Mouse (Mus musculus) adrenal gland, adult 2 months (tissue): ENCODE results near the gene Krtcap2. TPM values are rescaled to one million over a fixed set of nuclear protein-coding genes. Genes with fewer than 3 reads are reported as not detected.

ENCODE experiments used
- DNase-seq: peaks from one replicate; pipeline ENCODE4 v3.0.0; 2021
- microRNA-seq, 2 experiments: library from miRNA; unstranded; fragments of <30 nt; microRNA quantifications; one replicate each; pipeline ENCODE4 v1.2.0; 2021
- polyA plus RNA-seq: library from polyadenylated mRNA; depleted of rRNA; stranded (reverse); fragments of >200 nt; gene quantifications from 2 replicates; pipeline ENCODE4 v1.2.3, GENCODE M21; 2012; rRNA removed
- total RNA-seq, 2 experiments: library from RNA; stranded (reverse); gene quantifications; 2 replicates each; pipeline ENCODE4 v1.2.3; 2021

Krtcap2 gene
- total and polyA plus RNA-seq, 3 experiments = 143 to 437 (median 163) TPM

DNA sequence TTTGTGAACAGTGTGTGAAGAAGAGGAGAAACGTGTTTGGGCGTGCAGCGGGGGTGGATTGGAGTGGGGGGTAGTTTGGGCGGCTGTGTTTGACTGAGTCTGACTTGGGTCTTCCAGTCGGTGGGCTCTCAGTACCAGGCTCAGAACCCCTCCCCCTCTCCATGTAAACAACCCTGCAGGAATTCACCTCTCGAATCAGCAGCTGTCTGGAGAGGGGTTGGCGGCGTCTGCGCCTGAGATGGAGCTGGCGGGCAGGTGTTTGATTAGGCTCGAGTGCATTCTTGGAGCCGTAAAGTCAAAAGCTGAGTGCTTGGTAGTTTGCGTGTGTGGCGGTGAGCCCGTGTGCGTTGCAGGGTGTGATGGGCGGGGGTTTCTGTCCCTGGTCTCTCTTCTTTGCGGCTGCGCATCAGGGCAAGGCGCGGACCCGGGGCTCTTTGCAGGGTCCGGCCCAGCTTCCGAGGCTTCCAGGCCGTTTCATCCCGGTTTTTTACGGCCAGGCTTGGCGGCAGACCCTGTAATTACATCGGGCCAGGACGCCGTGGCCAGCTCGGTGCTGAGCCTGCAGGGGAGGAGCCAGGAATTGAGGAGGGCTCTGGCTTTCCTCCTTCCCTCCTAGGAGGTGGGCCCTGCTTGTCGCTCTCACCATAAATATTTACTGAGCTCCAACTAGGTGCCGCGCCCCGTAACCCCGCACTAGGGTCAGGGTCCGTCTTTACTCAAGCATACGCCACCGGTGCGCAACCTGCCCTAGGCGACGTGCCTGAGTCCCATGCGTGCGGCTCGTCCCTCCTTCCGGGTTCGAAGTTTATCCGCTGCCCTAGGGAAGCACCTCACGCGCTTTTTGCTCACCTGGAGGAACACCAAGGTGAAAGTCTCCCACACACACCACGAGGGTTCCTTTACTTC is 35.1 kb downstream of the Krtcap2 start, which contains the start of gene Efna1:
Efna1 (minus strand) TSS at position 537 of the 906 bp plus-strand sequence.
- DNase-seq = peak; percentile 74

- peak; percentile 84 for DNase-seq
Observed at GRCm38 (mm10) chr3:89281579-89282290, 36.0 kb downstream of the Krtcap2 start.

DNA sequence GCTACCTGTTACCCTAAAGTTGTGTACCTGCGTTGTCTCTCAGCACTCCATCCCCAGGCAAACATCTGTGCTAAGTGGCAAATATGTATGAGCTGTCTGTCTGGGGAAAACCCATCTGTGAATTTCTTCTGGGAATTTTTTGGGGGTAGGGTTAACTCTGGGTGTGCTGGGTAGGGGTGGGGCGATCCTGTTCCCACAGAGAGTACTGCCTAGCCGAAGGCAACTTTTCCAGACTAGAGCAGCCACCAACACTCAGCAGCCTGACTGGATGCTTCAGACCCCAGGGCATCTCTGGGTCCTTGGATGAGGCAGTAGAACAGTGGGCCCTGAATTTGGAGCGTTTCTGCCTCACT is 36.5 kb downstream of the Krtcap2 start:
- no peak for DNase-seq

GRCm38 (mm10) chr3:89284261-89284660 is 38.5 kb downstream of the Krtcap2 start:
- no peak for DNase-seq

DNA sequence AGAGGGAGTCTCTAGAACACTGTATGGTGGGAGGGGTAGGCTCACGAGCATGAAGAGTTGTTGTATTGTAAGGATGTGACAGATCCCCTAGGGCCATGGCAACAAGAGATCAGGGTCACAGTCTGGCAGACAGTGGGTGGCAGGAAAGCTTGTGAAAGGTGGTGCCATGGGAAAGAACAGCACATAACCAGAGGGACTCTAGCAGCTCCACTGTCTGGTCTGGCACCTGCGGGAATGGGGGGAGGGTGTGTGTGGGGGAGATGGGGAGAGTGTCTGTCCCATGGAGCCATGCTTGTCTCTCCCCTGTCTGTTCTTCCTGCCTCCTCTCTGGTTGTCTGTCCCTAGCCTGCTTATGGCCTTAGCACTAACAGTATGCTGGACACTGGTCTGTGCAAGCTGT is 39.8 kb downstream of the Krtcap2 start:
- DNase-seq = no peak

- DNase-seq = no peak
Observed at GRCm38 (mm10) chr3:89287286-89287685, 41.5 kb downstream of the Krtcap2 start.

DNA sequence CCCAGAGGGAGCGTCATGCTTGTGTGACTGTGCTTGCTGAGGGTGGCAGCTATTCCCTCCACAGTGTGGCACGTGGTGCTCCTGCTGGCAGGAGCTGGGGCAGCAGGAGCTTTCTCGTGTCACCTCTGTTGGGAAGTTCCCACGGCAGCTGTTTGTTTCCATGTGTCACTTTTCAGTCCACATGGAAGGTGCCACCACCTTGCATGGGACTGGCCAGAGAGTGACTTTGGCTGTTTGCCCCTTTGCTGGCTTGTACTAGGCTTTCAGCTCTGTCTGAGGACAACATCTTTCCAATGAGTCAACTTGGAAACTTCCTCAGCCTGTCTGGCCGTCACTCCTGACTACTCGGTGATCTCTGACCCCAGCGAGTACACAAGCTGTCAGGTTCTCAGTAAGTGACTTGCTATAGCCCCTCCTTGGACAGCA is 42.8 kb downstream of the Krtcap2 start:
- DNase-seq = peak; percentile 26

- no peak for DNase-seq
Observed at GRCm38 (mm10) chr3:89291874-89292273, 46.1 kb downstream of the Krtcap2 start.

DNA sequence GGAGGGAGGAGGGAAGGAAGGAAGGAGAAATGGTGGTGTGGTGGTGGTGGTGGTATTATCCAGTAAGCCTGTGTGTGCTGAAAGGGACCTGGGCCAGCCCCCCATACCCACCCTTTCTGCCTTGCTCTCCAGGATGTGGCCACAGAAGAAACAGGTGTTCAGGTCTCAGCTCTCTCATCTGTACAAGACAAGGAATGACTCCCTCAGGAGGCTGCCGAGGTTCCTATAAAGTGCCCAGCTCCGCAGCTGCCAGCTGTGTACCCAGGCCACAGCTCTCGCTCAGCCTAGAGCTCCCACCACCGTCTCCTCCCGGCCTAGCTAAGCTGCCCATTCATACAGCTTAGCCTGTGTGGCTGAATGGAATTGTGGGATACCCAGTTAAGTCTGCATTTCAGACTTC is 46.5 kb downstream of the Krtcap2 start:
- DNase-seq = no peak

GRCm38 (mm10) chr3:89293247-89293918 is 47.6 kb downstream of the Krtcap2 start:
- DNase-seq = no peak

- no peak for DNase-seq
Observed at GRCm38 (mm10) chr3:89294195-89294594, 48.4 kb downstream of the Krtcap2 start.

GRCm38 (mm10) chr3:89295685-89296230 is 50.0 kb downstream of the Krtcap2 start:
- no peak for DNase-seq

DNA sequence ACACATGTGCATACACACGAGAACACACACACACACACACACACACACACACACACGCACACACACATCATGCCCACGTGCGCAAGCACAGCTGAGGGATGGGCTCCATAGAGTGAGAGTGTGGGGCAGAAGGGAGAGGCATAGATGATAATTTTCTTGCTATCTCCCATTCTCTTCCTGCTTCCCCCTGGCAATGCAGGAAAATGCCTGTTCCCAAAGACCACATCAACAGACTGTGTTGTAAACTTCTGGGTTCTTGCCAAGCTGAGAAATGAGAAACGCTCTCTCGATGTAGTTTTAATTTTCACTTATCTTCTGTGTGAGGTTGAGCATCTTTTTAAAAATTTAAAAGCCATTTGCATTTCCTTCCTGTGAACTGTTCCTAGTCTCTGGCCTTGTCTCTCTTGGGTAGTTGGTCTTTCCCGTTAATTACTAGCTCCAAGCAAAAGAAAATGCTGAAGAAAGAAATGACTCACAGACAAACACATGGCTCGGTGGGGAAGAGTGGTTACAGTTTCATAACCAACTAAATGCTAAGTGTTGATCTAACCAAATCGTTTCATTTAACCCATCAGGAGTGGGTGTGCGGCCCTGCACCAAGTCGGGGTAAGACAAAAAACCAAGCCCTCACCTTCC is 51.1 kb downstream of the Krtcap2 start:
- DNase-seq = no peak

GRCm38 (mm10) chr3:89298908-89299307 is 53.1 kb downstream of the Krtcap2 start:
- no peak for DNase-seq

DNA sequence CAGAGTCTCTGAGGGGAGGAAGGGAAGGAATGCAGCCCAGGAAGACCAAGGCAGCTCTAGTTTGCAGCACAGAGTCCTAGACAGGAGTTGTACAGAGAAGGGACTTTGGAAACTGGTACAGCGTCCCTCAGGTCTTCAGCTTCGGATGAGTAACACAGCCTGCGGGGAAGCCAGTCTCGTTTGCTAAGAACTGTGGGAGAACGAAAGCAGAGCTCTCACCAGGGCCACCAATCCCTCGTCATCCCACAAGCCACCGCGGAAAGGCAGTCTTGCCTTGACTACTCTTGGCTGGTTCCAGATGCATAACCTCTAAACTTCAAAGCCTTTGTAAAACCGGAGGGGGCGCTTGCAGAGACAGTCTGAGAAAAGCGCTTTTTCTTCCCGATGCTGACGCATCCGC is 53.7 kb downstream of the Krtcap2 start:
- DNase-seq = peak; percentile 71

Small RNA genes within 50 kb of the gene (microRNA-seq; reads per million reads assigned to microRNA genes)
- 37.6 to 38.7 reads per million in 2 experiments for gene Mir92b

Other genes starting within 250 kb of the Krtcap2 start
- 10 to 100 TPM; 23.3 to 32.5 TPM for gene Rusc1, start 152.7 kb upstream of the Krtcap2 start, total RNA-seq
- 56.4 and 66.6 TPM in 2 replicates for gene Rusc1, start 152.7 kb upstream of the Krtcap2 start, polyA plus RNA-seq
- not detected for gene Gm43738, start 144.9 kb upstream of the Krtcap2 start, total RNA-seq
- not detected in 2 replicates for gene Gm43738, start 144.9 kb upstream of the Krtcap2 start, polyA plus RNA-seq
- gene Fdps, start 144.0 kb upstream of the Krtcap2 start, total RNA-seq = 100 to 1,000 TPM; 208 to 632 TPM
- 253 and 549 TPM in 2 replicates for gene Fdps, start 144.0 kb upstream of the Krtcap2 start, polyA plus RNA-seq
- gene Pklr, start 109.8 kb upstream of the Krtcap2 start, total RNA-seq = under 1 TPM in 1 of 2 experiments, not detected in 1; 0.81 TPM
- gene Pklr, start 109.8 kb upstream of the Krtcap2 start, polyA plus RNA-seq = 0.55 TPM in 1 of 2 replicates, not detected in the other
- 1 to 10 TPM; 2.4 to 6.6 TPM for gene Hcn3, start 85.8 kb upstream of the Krtcap2 start, total RNA-seq
- gene Hcn3, start 85.8 kb upstream of the Krtcap2 start, polyA plus RNA-seq = 20.9 and 34.5 TPM in 2 replicates
- 10 to 100 TPM; 39.3 to 73.3 TPM for gene Clk2, start 81.2 kb upstream of the Krtcap2 start, total RNA-seq
- 52.2 and 63.4 TPM in 2 replicates for gene Clk2, start 81.2 kb upstream of the Krtcap2 start, polyA plus RNA-seq
- gene Scamp3, start 68.5 kb upstream of the Krtcap2 start, total RNA-seq = 100 to 1,000 TPM in 1 of 2 experiments, 10 to 100 TPM in 1; 87.1 to 104 TPM
- gene Scamp3, start 68.5 kb upstream of the Krtcap2 start, polyA plus RNA-seq = 234 and 299 TPM in 2 replicates
- 10 to 100 TPM; 15.2 to 16.3 TPM for gene Fam189b, start 62.8 kb upstream of the Krtcap2 start, total RNA-seq
- 80.2 and 84.4 TPM in 2 replicates for gene Fam189b, start 62.8 kb upstream of the Krtcap2 start, polyA plus RNA-seq
- gene Gba, start 43.0 kb upstream of the Krtcap2 start, total RNA-seq = 10 to 100 TPM; 74.4 to 74.6 TPM
- 40.2 and 43.9 TPM in 2 replicates for gene Gba, start 43.0 kb upstream of the Krtcap2 start, polyA plus RNA-seq
- 10 to 100 TPM in 1 of 2 experiments, 1 to 10 TPM in 1; 8.9 to 10.1 TPM for gene Thbs3, start 30.8 kb upstream of the Krtcap2 start, total RNA-seq
- 10.1 and 10.2 TPM in 2 replicates for gene Thbs3, start 30.8 kb upstream of the Krtcap2 start, polyA plus RNA-seq
- 100 to 1,000 TPM; 150 to 174 TPM for gene Mtx1, start 18.9 kb upstream of the Krtcap2 start, total RNA-seq
- 252 and 300 TPM in 2 replicates for gene Mtx1, start 18.9 kb upstream of the Krtcap2 start, polyA plus RNA-seq
- under 1 TPM; 0.24 to 0.32 TPM for gene Muc1, start 16.9 kb upstream of the Krtcap2 start, total RNA-seq
- 0.53 and 0.85 TPM in 2 replicates for gene Muc1, start 16.9 kb upstream of the Krtcap2 start, polyA plus RNA-seq
- gene Trim46, start 343 bp downstream of the Krtcap2 start, total RNA-seq = 1 to 10 TPM; 1.9 to 2.3 TPM
- gene Trim46, start 343 bp downstream of the Krtcap2 start, polyA plus RNA-seq = 6.0 and 9.1 TPM in 2 replicates
- 100 to 1,000 TPM; 134 to 150 TPM for gene Dpm3, start 13.4 kb downstream of the Krtcap2 start, total RNA-seq
- gene Dpm3, start 13.4 kb downstream of the Krtcap2 start, polyA plus RNA-seq = 509 and 645 TPM in 2 replicates
- gene Slc50a1, start 24.6 kb downstream of the Krtcap2 start, total RNA-seq = 10 to 100 TPM; 49.9 to 54.7 TPM
- 153 TPM in 2 replicates for gene Slc50a1, start 24.6 kb downstream of the Krtcap2 start, polyA plus RNA-seq
- 10 to 100 TPM in 1 of 2 experiments, 1 to 10 TPM in 1; 8.0 to 16.6 TPM for gene Efna1, start 35.2 kb downstream of the Krtcap2 start, total RNA-seq
- gene Efna1, start 35.2 kb downstream of the Krtcap2 start, polyA plus RNA-seq = 17.5 and 24.0 TPM in 2 replicates
- gene Efna3, start 77.0 kb downstream of the Krtcap2 start, total RNA-seq = under 1 TPM; 0.26 to 0.55 TPM
- 0.21 and 1.0 TPM in 2 replicates for gene Efna3, start 77.0 kb downstream of the Krtcap2 start, polyA plus RNA-seq
- 1 to 10 TPM in 1 of 2 experiments, under 1 TPM in 1; 0.63 to 1.9 TPM for gene Efna4, start 92.1 kb downstream of the Krtcap2 start, total RNA-seq
- 1.8 and 3.5 TPM in 2 replicates for gene Efna4, start 92.1 kb downstream of the Krtcap2 start, polyA plus RNA-seq
- 10 to 100 TPM; 56.1 to 87.5 TPM for gene Adam15, start 104.0 kb downstream of the Krtcap2 start, total RNA-seq
- 142 and 182 TPM in 2 replicates for gene Adam15, start 104.0 kb downstream of the Krtcap2 start, polyA plus RNA-seq
- 1 to 10 TPM in 1 of 2 experiments, under 1 TPM in 1; 0.40 to 1.3 TPM for gene Dcst2, start 116.0 kb downstream of the Krtcap2 start, total RNA-seq
- 0.61 and 1.2 TPM in 2 replicates for gene Dcst2, start 116.0 kb downstream of the Krtcap2 start, polyA plus RNA-seq
- under 1 TPM in 1 of 2 experiments, not detected in 1; 0.41 TPM for gene Dcst1, start 119.3 kb downstream of the Krtcap2 start, total RNA-seq
- 0.46 and 0.53 TPM in 2 replicates for gene Dcst1, start 119.3 kb downstream of the Krtcap2 start, polyA plus RNA-seq
- 100 to 1,000 TPM in 1 of 2 experiments, 10 to 100 TPM in 1; 84.0 to 102 TPM for gene Zbtb7b, start 148.8 kb downstream of the Krtcap2 start, total RNA-seq
- 117 and 121 TPM in 2 replicates for gene Zbtb7b, start 148.8 kb downstream of the Krtcap2 start, polyA plus RNA-seq
- gene Lenep, start 156.8 kb downstream of the Krtcap2 start, total RNA-seq = 1 to 10 TPM; 1.7 to 1.8 TPM
- 0.58 TPM in 1 of 2 replicates, not detected in the other for gene Lenep, start 156.8 kb downstream of the Krtcap2 start, polyA plus RNA-seq
- 10 to 100 TPM; 32.2 to 50.7 TPM for gene Flad1, start 165.9 kb downstream of the Krtcap2 start, total RNA-seq
- gene Flad1, start 165.9 kb downstream of the Krtcap2 start, polyA plus RNA-seq = 33.2 and 45.2 TPM in 2 replicates
- gene Cks1b, start 172.4 kb downstream of the Krtcap2 start, total RNA-seq = 10 to 100 TPM; 17.3 to 21.5 TPM
- 9.3 and 9.7 TPM in 2 replicates for gene Cks1b, start 172.4 kb downstream of the Krtcap2 start, polyA plus RNA-seq
- gene Shc1, start 172.5 kb downstream of the Krtcap2 start, total RNA-seq = 100 to 1,000 TPM in 1 of 2 experiments, 10 to 100 TPM in 1; 69.6 to 113 TPM
- 62.6 and 67.4 TPM in 2 replicates for gene Shc1, start 172.5 kb downstream of the Krtcap2 start, polyA plus RNA-seq
- 10 to 100 TPM; 31.8 to 44.5 TPM for gene Pygo2, start 184.2 kb downstream of the Krtcap2 start, total RNA-seq
- 166 and 181 TPM in 2 replicates for gene Pygo2, start 184.2 kb downstream of the Krtcap2 start, polyA plus RNA-seq
- 10 to 100 TPM; 38.4 to 70.0 TPM for gene Pbxip1, start 190.7 kb downstream of the Krtcap2 start, total RNA-seq
- gene Pbxip1, start 190.7 kb downstream of the Krtcap2 start, polyA plus RNA-seq = 37.5 and 43.3 TPM in 2 replicates
- gene Pmvk, start 208.6 kb downstream of the Krtcap2 start, total RNA-seq = 10 to 100 TPM; 13.9 to 27.7 TPM
- 19.4 and 21.5 TPM in 2 replicates for gene Pmvk, start 208.6 kb downstream of the Krtcap2 start, polyA plus RNA-seq